Mouse (Mus musculus) liver, embryonic 13.5 days (tissue): ENCODE measurements at regions not wholly inside any gene's neighbourhood (a gene's known extent, or its start where the extent isn't known, plus 50 kb on each side); places are given as distances from the start of the nearest gene placed in this dataset.

Experiments
- ATAC-seq: fragments of 200-750 bp; cut with Nextera tagmentation; 2 replicates; pipeline ENCODE4 v1.8.0; 2017; ENCODE audit warnings: low read depth, mild to moderate bottlenecking, moderate number of reproducible peaks, moderate library complexity
- DNase-seq: peaks from one replicate; pipeline ENCODE4 v3.0.0; 2022
- H3K27ac ChIP-seq: fragments of 300-500 bp; sonication (generic); 2 replicates; pipeline ENCODE4 v1.5.1; 2015; ENCODE audit warnings: moderate library complexity, mild to moderate bottlenecking, inconsistent platforms
- H3K27me3 ChIP-seq: fragments of 300-500 bp; sonication (generic); 2 replicates; pipeline ENCODE4 v1.6.1; 2015; ENCODE audit warnings: mild to moderate bottlenecking, inconsistent platforms
- H3K36me3 ChIP-seq: fragments of 300-500 bp; sonication (generic); 2 replicates; pipeline ENCODE4 v1.6.1; 2015; ENCODE audit warnings: mild to moderate bottlenecking, inconsistent platforms
- H3K4me1 ChIP-seq: fragments of 300-500 bp; sonication (generic); replicated peaks from 2 replicates; pipeline ENCODE4 v1.6.1; 2015; ENCODE audit warnings: inconsistent platforms
- H3K4me2 ChIP-seq: fragments of 300-500 bp; sonication (generic); 2 replicates; pipeline ENCODE4 v1.6.1; 2015; ENCODE audit warnings: inconsistent platforms, mild to moderate bottlenecking, moderate library complexity
- H3K4me3 ChIP-seq: fragments of 300-500 bp; sonication (generic); replicated peaks from 2 replicates; pipeline ENCODE4 v1.5.1; 2015; ENCODE audit warnings: mild to moderate bottlenecking, inconsistent platforms
- H3K9ac ChIP-seq: fragments of 300-500 bp; sonication (generic); 2 replicates; pipeline ENCODE4 v1.6.1; 2015; ENCODE audit warnings: mild to moderate bottlenecking, inconsistent platforms
- H3K9me3 ChIP-seq: fragments of 300-500 bp; sonication (generic); replicated peaks from 2 replicates; pipeline ENCODE4 v1.6.1; 2016; ENCODE audit warnings: inconsistent platforms
- WGBS: fragments of 180-500 bp; shearing (Covaris S2); methylation state at CpG from one replicate; pipeline ENCODE4 v1.1.7; 2015; ENCODE audit not compliant: insufficient replicate concordance; 5-methylcytosine and 5-hydroxymethylcytosine counted together

- Histone ChIP-seq H3K36me3 (no peaks in the 10 kb centered on the region), H3K9ac (no peak overlapping the region), H3K4me1 (no peaks in the 10 kb centered on the region), H3K9me3 (no peaks in the 10 kb centered on the region), H3K27me3 (no peaks in the 10 kb centered on the region), H3K4me2 (no peak overlapping the region), H3K4me3 (no peak overlapping the region), H3K27ac (no peak overlapping the region)
- DNase-seq (no peak), ATAC-seq (no peak)
- 40% methylated on average over 3 of the region's 3 CpGs for WGBS
Observed at GRCm38 (mm10) chr2:137704051-137704450, 552.3 kb upstream of the Btbd3 start.

- WGBS = 70% methylated on average over 5 of the region's 5 CpGs
Observed at GRCm38 (mm10) chr2:137695885-137696284, 560.5 kb upstream of the Btbd3 start.

GRCm38 (mm10) chr2:137694020-137694419, 562.3 kb upstream of the Btbd3 start:
- H3K36me3 ChIP-seq = no peaks in the 10 kb centered on the region

More at GRCm38 (mm10) chr2:137695885-137696284, 560.5 kb upstream of the Btbd3 start:
- DNase-seq = no peak
- no peaks in the 10 kb centered on the region for H3K9me3 ChIP-seq
- no peak overlapping the region for H3K4me2 ChIP-seq
- H3K27me3 ChIP-seq = no peaks in the 10 kb centered on the region
- ATAC-seq = no peak
- no peak overlapping the region for H3K9ac ChIP-seq
- no peak overlapping the region for H3K27ac ChIP-seq
- no peak overlapping the region for H3K4me3 ChIP-seq
- no peaks in the 10 kb centered on the region for H3K4me1 ChIP-seq
- no peaks in the 10 kb centered on the region for H3K36me3 ChIP-seq

GRCm38 (mm10) chr2:137687208-137687607, 569.2 kb upstream of the Btbd3 start:
- ATAC-seq = no peak
- Histone ChIP-seq H3K9me3 (no peaks in the 10 kb centered on the region; the same call in 1 of the 2 replicates), H3K4me1 (no peaks in the 10 kb centered on the region), H3K4me3 (no peak overlapping the region), H3K27ac (no peak overlapping the region), H3K9ac (no peak overlapping the region), H3K4me2 (no peak overlapping the region), H3K36me3 (no peaks in the 10 kb centered on the region), H3K27me3 (no peaks in the 10 kb centered on the region)
- 68% methylated on average over 11 of the region's 11 CpGs for WGBS
- no peak for DNase-seq

More at GRCm38 (mm10) chr2:137694020-137694419, 562.3 kb upstream of the Btbd3 start:
- Histone ChIP-seq H3K9ac (no peak overlapping the region), H3K9me3 (no peaks in the 10 kb centered on the region), H3K27me3 (no peaks in the 10 kb centered on the region), H3K4me3 (no peak overlapping the region), H3K4me1 (no peaks in the 10 kb centered on the region), H3K27ac (no peak overlapping the region), H3K4me2 (no peak overlapping the region)
- no peak for ATAC-seq
- no peak for DNase-seq
- WGBS = 59% methylated on average over 3 of the region's 3 CpGs

GRCm38 (mm10) chr2:137686735-137687134, 569.6 kb upstream of the Btbd3 start:
- Histone ChIP-seq H3K4me2 (no peak overlapping the region), H3K4me1 (no peaks in the 10 kb centered on the region), H3K9ac (no peak overlapping the region), H3K4me3 (no peak overlapping the region), H3K36me3 (no peaks in the 10 kb centered on the region), H3K27me3 (no peaks in the 10 kb centered on the region), H3K9me3 (no peaks in the 10 kb centered on the region; the same call in 1 of the 2 replicates), H3K27ac (no peak overlapping the region)
- no peak for ATAC-seq
- 64% methylated on average over 4 of the region's 4 CpGs for WGBS
- DNase-seq = no peak

GRCm38 (mm10) chr2:137681762-137682161, 565.3 kb upstream of the Jag1 start:
- no peaks in the 10 kb centered on the region for H3K4me1 ChIP-seq
- H3K4me3 ChIP-seq = no peak overlapping the region
- no peaks in the 10 kb centered on the region for H3K27me3 ChIP-seq
- H3K4me2 ChIP-seq = no peak overlapping the region
- H3K9ac ChIP-seq = no peak overlapping the region
- 70% methylated on average over 1 of the region's 1 CpGs for WGBS
- DNase-seq (no peak), ATAC-seq (no peak)
- no peak overlapping the region for H3K27ac ChIP-seq
- H3K36me3 ChIP-seq = no peaks in the 10 kb centered on the region
- H3K9me3 ChIP-seq = no peaks in the 10 kb centered on the region; the same call in 1 of the 2 replicates

- Histone ChIP-seq H3K9ac (no peak overlapping the region), H3K36me3 (no peaks in the 10 kb centered on the region), H3K4me2 (no peak overlapping the region), H3K4me3 (no peak overlapping the region), H3K27ac (no peak overlapping the region), H3K4me1 (no peaks in the 10 kb centered on the region), H3K9me3 (no peaks in the 10 kb centered on the region), H3K27me3 (no peaks in the 10 kb centered on the region)
- 38% methylated on average over 2 of the region's 2 CpGs for WGBS
- DNase-seq = no peak
- no peak for ATAC-seq
Observed at GRCm38 (mm10) chr2:137663171-137663570, 546.7 kb upstream of the Jag1 start.

GRCm38 (mm10) chr2:137662216-137662615, 545.8 kb upstream of the Jag1 start:
- Histone ChIP-seq H3K4me1 (no peaks in the 10 kb centered on the region), H3K27ac (no peak overlapping the region), H3K4me2 (no peak overlapping the region), H3K9ac (no peak overlapping the region), H3K4me3 (no peak overlapping the region), H3K36me3 (no peaks in the 10 kb centered on the region), H3K9me3 (no peaks in the 10 kb centered on the region), H3K27me3 (no peaks in the 10 kb centered on the region)
- WGBS = 64% methylated on average over 2 of the region's 2 CpGs
- ATAC-seq = no peak
- no peak for DNase-seq

- WGBS = 60% methylated on average over 1 of the region's 1 CpGs
- ATAC-seq (no peak), DNase-seq (no peak)
- Histone ChIP-seq H3K36me3 (no peaks in the 10 kb centered on the region), H3K27me3 (no peaks in the 10 kb centered on the region), H3K9ac (no peak overlapping the region), H3K4me3 (no peak overlapping the region), H3K4me2 (no peak overlapping the region), H3K9me3 (no peaks in the 10 kb centered on the region), H3K27ac (no peak overlapping the region), H3K4me1 (no peaks in the 10 kb centered on the region)
Observed at GRCm38 (mm10) chr2:137660449-137660848, 544.0 kb upstream of the Jag1 start.

- Histone ChIP-seq H3K9me3 (no peaks in the 10 kb centered on the region), H3K4me3 (no peak overlapping the region), H3K9ac (no peak overlapping the region), H3K27me3 (no peaks in the 10 kb centered on the region), H3K27ac (no peak overlapping the region), H3K36me3 (no peaks in the 10 kb centered on the region), H3K4me2 (no peak overlapping the region), H3K4me1 (no peaks in the 10 kb centered on the region)
- 62% methylated on average over 3 of the region's 3 CpGs for WGBS
- DNase-seq (no peak), ATAC-seq (no peak)
Observed at GRCm38 (mm10) chr2:137654296-137654695, 537.9 kb upstream of the Jag1 start.

GRCm38 (mm10) chr2:137644160-137644559, 527.7 kb upstream of the Jag1 start:
- 5% methylated on average over 2 of the region's 2 CpGs for WGBS
- Histone ChIP-seq H3K4me1 (no peaks in the 10 kb centered on the region), H3K9me3 (no peaks in the 10 kb centered on the region), H3K4me3 (no peak overlapping the region), H3K4me2 (no peak overlapping the region), H3K27ac (no peak overlapping the region), H3K27me3 (no peaks in the 10 kb centered on the region), H3K36me3 (no peaks in the 10 kb centered on the region), H3K9ac (no peak overlapping the region)
- ATAC-seq = no peak
- no peak for DNase-seq

GRCm38 (mm10) chr2:137643269-137644055, 527.0 kb upstream of the Jag1 start:
- Histone ChIP-seq H3K4me2 (no peak overlapping the region), H3K36me3 (no peaks in the 10 kb centered on the region), H3K4me1 (no peaks in the 10 kb centered on the region), H3K9me3 (no peaks in the 10 kb centered on the region), H3K27me3 (no peaks in the 10 kb centered on the region), H3K27ac (no peak overlapping the region), H3K4me3 (no peak overlapping the region), H3K9ac (no peak overlapping the region)
- no peak for DNase-seq
- no peak for ATAC-seq
- 44% methylated on average over 10 of the region's 10 CpGs for WGBS
